Mouse (Mus musculus): Measurements from ENCODE around the gene Zfp667. TPM values are rescaled to one million over a fixed set of nuclear protein-coding genes. Genes with fewer than 3 reads are reported as not detected.
"Not testable (repeated sequence)": the region's sequence is repeated elsewhere in the genome, so short reads cannot be mapped to it uniquely, and the experiment has no call there.

The Zfp667 gene
- total and polyA plus RNA-seq, 3 experiments = 0.47 to 17.0 (median 10.1) TPM

DNA sequence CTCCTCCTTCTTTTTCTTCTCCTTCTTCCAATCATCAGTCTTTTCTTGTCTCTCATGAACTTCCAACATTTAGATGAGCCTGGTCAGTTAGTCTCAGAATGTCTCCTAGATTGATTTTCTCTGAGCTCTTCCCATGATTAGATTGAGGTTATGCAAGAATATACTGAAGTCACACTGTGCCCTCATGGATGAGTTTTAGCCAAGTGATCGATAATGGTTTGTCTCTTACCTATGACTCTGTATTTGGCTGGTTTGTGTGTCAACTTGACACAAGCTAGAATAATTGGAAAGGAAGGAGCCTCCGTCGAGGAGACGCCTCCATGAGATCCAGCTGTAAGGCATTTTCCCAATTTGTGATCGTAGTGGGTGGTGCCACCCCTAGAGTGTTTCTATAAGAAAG is 31.9 kb upstream of the Zfp667 start:
- DNase-seq (ENCODE audit: low spot score) (no peak), ATAC-seq (ENCODE audit: extremely low read depth, insufficient number of reproducible peaks, low FRiP score, poor library complexity, severe bottlenecking) (no peak)
- no peaks in the 10 kb centered on the region for H3K4me1 ChIP-seq (ENCODE audit: insufficient read depth, low read depth, low read length)
- peaks cover 6% of the 10 kb centered on the region; the same call in 1 of the 2 replicates for H3K27me3 ChIP-seq (ENCODE audit: insufficient read depth, low read length)
- TF ChIP-seq POLR2AphosphoS5 (IDR thresholded peaks at IDR 0.05; ENCODE audit: insufficient replicate concordance, low read depth, low read length) (no peak), GATA1 (IDR thresholded peaks at IDR 0.05; ENCODE audit: borderline replicate concordance, low read length) (no peak), TAL1 (conservative IDR thresholded peaks at IDR 0.05; ENCODE audit: low read depth, low read length) (no peak), GATA2 (IDR thresholded peaks at IDR 0.05; ENCODE audit: borderline replicate concordance, low read depth, low read length) (no peak), CTCF (IDR thresholded peaks at IDR 0.05; ENCODE audit: low read depth, low read length) (no peak)
- H3K9me3 ChIP-seq (replicated peaks) = no peaks in the 10 kb centered on the region
- no peaks in the 10 kb centered on the region for H3K36me3 ChIP-seq (replicated peaks)
- no peak overlapping the region for H3K4me3 ChIP-seq (ENCODE audit: low read depth, low read length)

- Histone ChIP-seq H3K36me3 (replicated peaks) (no peaks in the 10 kb centered on the region), H3K27me3 (ENCODE audit: insufficient read depth, low read length) (peaks cover 13% of the 10 kb centered on the region), H3K4me3 (ENCODE audit: low read depth, low read length) (no peak overlapping the region), H3K4me1 (ENCODE audit: insufficient read depth, low read depth, low read length) (no peaks in the 10 kb centered on the region), H3K9me3 (replicated peaks) (no peaks in the 10 kb centered on the region)
- ATAC-seq (ENCODE audit: extremely low read depth, insufficient number of reproducible peaks, low FRiP score, poor library complexity, severe bottlenecking) (no peak), DNase-seq (ENCODE audit: low spot score) (no peak)
- TF ChIP-seq CTCF (IDR thresholded peaks at IDR 0.05; ENCODE audit: low read depth, low read length) = no peak
- no peak for TF ChIP-seq POLR2AphosphoS5 (IDR thresholded peaks at IDR 0.05; ENCODE audit: insufficient replicate concordance, low read depth, low read length)
- TF ChIP-seq GATA2 (IDR thresholded peaks at IDR 0.05; ENCODE audit: borderline replicate concordance, low read depth, low read length) = no peak
- TF ChIP-seq GATA1 (IDR thresholded peaks at IDR 0.05; ENCODE audit: borderline replicate concordance, low read length) = no peak
- no peak for TF ChIP-seq TAL1 (conservative IDR thresholded peaks at IDR 0.05; ENCODE audit: low read depth, low read length)
Observed at GRCm38 (mm10) chr7:6257386-6257785, 29.0 kb upstream of the Zfp667 start.

DNA sequence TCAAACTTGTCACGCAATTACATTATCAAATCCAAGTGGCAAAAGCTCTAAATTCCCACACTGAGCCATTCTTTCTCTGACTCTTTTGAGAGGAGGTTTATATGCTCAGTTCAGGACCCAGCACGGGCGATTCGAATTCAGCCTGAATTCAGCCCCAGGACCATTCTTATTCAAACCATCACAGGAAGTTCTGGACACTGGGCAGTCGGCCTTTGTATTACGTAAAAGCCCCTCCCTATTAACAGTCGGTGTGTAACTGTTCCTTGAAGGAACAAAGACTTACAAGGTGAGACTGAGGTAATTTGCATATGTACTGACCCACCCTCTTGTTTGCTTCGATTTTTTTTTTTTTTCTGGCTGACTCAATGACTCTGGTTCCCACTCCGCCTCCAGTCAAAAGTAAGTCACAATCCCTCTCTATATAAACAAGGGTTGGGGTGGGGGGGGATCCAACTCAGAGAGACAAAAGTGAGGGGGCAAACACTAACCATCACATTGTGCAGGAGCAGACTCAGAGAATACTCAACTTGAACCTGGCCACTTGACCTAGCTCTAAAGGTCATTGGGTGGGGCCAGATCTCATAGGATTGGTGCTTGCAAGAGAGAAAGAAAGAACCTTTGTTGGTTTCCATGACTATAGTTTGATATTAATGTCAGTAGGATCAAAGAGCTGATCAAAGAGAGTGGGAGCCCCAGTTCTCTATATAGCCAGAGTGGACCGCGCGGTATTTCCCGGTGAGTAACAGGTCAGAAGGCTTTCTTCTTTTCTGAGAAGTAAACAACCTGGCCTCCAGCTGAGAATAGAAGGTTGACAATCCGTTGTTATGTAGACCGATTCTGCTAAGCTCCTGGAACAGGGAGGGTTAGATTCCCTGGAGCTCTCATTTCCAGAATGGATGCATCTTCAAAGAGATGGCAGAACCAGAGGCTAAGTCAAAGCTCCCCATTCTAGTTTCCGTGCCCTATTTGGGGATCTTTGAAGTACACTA is 27.9 kb upstream of the Zfp667 start:
- DNase-seq (ENCODE audit: low spot score) (no peak), ATAC-seq (ENCODE audit: extremely low read depth, insufficient number of reproducible peaks, low FRiP score, poor library complexity, severe bottlenecking) (no peak)
- Histone ChIP-seq H3K4me1 (ENCODE audit: insufficient read depth, low read depth, low read length) (no peaks in the 10 kb centered on the region), H3K4me3 (ENCODE audit: low read depth, low read length) (no peak overlapping the region), H3K9me3 (replicated peaks) (no peaks in the 10 kb centered on the region), H3K27me3 (ENCODE audit: insufficient read depth, low read length) (peaks cover 13% of the 10 kb centered on the region), H3K36me3 (replicated peaks) (no peaks in the 10 kb centered on the region)
- TF ChIP-seq TAL1 (conservative IDR thresholded peaks at IDR 0.05; ENCODE audit: low read depth, low read length) = no peak
- no peak for TF ChIP-seq GATA2 (IDR thresholded peaks at IDR 0.05; ENCODE audit: borderline replicate concordance, low read depth, low read length)
- TF ChIP-seq CTCF (IDR thresholded peaks at IDR 0.05; ENCODE audit: low read depth, low read length) = no peak
- no peak for TF ChIP-seq POLR2AphosphoS5 (IDR thresholded peaks at IDR 0.05; ENCODE audit: insufficient replicate concordance, low read depth, low read length)
- TF ChIP-seq GATA1 (IDR thresholded peaks at IDR 0.05; ENCODE audit: borderline replicate concordance, low read length) = no peak

GRCm38 (mm10) chr7:6260004-6260403 is 26.4 kb upstream of the Zfp667 start:
- not testable (repeated sequence) for H3K9me3 ChIP-seq (replicated peaks); ATAC-seq (ENCODE audit: extremely low read depth, insufficient number of reproducible peaks, low FRiP score, poor library complexity, severe bottlenecking); DNase-seq (ENCODE audit: low spot score); H3K4me1 ChIP-seq (ENCODE audit: insufficient read depth, low read depth, low read length); H3K4me3 ChIP-seq (ENCODE audit: low read depth, low read length); H3K36me3 ChIP-seq (replicated peaks)
- peaks cover 13% of the 10 kb centered on the region for H3K27me3 ChIP-seq (ENCODE audit: insufficient read depth, low read length)

- H3K4me1 ChIP-seq (ENCODE audit: insufficient read depth, low read depth, low read length) = peaks cover 9% of the 10 kb centered on the region
- DNase-seq (ENCODE audit: low spot score) (no peak), ATAC-seq (ENCODE audit: extremely low read depth, insufficient number of reproducible peaks, low FRiP score, poor library complexity, severe bottlenecking) (no peak)
- peaks cover 13% of the 10 kb centered on the region for H3K27me3 ChIP-seq (ENCODE audit: insufficient read depth, low read length)
- H3K9me3 ChIP-seq (replicated peaks) = no peaks in the 10 kb centered on the region
- H3K36me3 ChIP-seq (replicated peaks) = no peaks in the 10 kb centered on the region
- TF ChIP-seq TAL1 (conservative IDR thresholded peaks at IDR 0.05; ENCODE audit: low read depth, low read length) = no peak
- TF ChIP-seq CTCF (IDR thresholded peaks at IDR 0.05; ENCODE audit: low read depth, low read length) = no peak
- TF ChIP-seq POLR2AphosphoS5 (IDR thresholded peaks at IDR 0.05; ENCODE audit: insufficient replicate concordance, low read depth, low read length) = no peak
- no peak overlapping the region for H3K4me3 ChIP-seq (ENCODE audit: low read depth, low read length)
Observed at GRCm38 (mm10) chr7:6262120-6262519, 24.3 kb upstream of the Zfp667 start.

DNA sequence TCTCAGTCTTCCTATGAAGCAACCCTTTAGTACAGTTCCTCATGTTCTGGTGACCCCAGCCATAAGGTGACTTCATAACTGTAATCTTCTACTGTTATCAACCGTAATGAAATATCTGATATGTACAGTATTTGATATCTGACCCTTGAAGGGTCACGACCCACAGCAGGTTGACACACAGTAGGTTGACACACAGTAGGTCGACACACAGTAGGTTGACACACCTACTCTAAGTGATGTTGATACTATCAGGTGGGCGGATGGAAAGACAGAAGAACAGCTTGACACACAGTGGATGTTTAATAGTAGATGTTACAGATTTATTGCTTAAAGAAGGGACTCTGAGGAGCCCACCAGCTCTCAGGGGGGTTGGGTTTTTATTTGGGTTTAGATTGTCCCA is 23.4 kb upstream of the Zfp667 start:
- peaks cover 11% of the 10 kb centered on the region for H3K4me1 ChIP-seq (ENCODE audit: insufficient read depth, low read depth, low read length)
- ATAC-seq (ENCODE audit: extremely low read depth, insufficient number of reproducible peaks, low FRiP score, poor library complexity, severe bottlenecking) = no peak
- DNase-seq (ENCODE audit: low spot score) = no peak
- no peak for TF ChIP-seq GATA2 (IDR thresholded peaks at IDR 0.05; ENCODE audit: borderline replicate concordance, low read depth, low read length)
- TF ChIP-seq TAL1 (conservative IDR thresholded peaks at IDR 0.05; ENCODE audit: low read depth, low read length) = no peak
- TF ChIP-seq CTCF (IDR thresholded peaks at IDR 0.05; ENCODE audit: low read depth, low read length) = no peak
- no peak for TF ChIP-seq POLR2AphosphoS5 (IDR thresholded peaks at IDR 0.05; ENCODE audit: insufficient replicate concordance, low read depth, low read length)
- no peak for TF ChIP-seq GATA1 (IDR thresholded peaks at IDR 0.05; ENCODE audit: borderline replicate concordance, low read length)
- no peaks in the 10 kb centered on the region for H3K9me3 ChIP-seq (replicated peaks)
- peaks cover 13% of the 10 kb centered on the region for H3K27me3 ChIP-seq (ENCODE audit: insufficient read depth, low read length)
- no peaks in the 10 kb centered on the region for H3K36me3 ChIP-seq (replicated peaks)
- H3K4me3 ChIP-seq (ENCODE audit: low read depth, low read length) = no peak overlapping the region

Data from G1E (cell line).